In the genomic region with DNA sequence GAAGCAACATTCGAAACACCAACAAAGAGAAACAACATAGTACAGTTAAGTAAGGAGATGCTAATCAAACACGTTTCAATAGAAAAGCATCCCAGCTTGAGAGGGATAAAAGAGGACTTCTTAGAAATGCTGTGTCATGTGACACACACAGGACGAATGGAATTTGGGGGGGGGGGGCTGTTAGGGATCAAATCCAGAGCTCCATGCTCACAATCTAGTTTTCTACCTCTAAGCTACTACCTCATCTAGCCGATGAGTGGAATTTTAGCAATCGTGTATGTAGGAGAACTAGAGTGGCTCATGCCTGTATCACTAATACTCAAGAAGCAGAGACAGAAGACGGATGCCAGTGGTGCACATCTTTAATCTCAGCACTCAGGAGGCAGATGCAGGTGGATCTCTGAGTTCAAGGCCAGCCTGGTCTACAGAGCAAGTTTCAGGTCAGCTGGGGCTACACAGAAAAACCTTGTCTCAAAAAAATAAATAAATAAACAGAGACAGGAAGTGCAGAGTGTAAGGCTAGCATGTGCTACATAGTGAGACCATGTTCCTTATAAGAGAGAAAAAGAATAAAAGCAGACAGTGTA, we compare ENCODE assay signal across 9 mouse cellular contexts. TPM values are rescaled to one million over a fixed set of nuclear protein-coding genes. Genes with fewer than 3 reads are reported as not detected.
A peak's percentile ranks its signal among the peaks of the same experiment; 100 is the strongest.
DNase-seq lines count a peak whose midpoint lies in the region; ATAC-seq and TF ChIP-seq lines count a peak whose summit lies in the region.
"Had no signal": no experiment of that assay in that cellular context is flagged by ENCODE, and none has a peak within 500 bp of the region (broad histone marks: within the 10 kb centered on the region; RNA-seq: fewer than 3 reads in every experiment).

No protein-coding gene starts in this region.

- peak overlapping the region; percentile 82 for H3K4me2 ChIP-seq in lung, embryonic 14.5 days
- H3K4me2 ChIP-seq in limb, embryonic 13.5 days (replicated peaks): peak overlapping the region; percentile 93
- H3K4me2 ChIP-seq in stomach, embryonic 14.5 days (replicated peaks; ENCODE audit: low read depth, low read length): peak overlapping the region; percentile 48

- TF ChIP-seq POLR2A in embryonic fibroblast, embryonic 13.5 days (IDR thresholded peaks at IDR 0.05; ENCODE audit: low read depth, low read length): no peak

- peak overlapping the region; percentile 96; the same call in 1 of the 2 replicates for H3K9ac ChIP-seq in lung, embryonic 14.5 days
- H3K9ac ChIP-seq in limb, embryonic 13.5 days: no peak overlapping the region
- H3K9ac ChIP-seq in stomach, embryonic 14.5 days (replicated peaks; ENCODE audit: low read depth, low read length): no peak overlapping the region

- H3K27ac ChIP-seq in lung, embryonic 14.5 days (ENCODE audit: low read depth): peak overlapping the region; percentile 74; the same call in 1 of the 2 replicates
- H3K27ac ChIP-seq in embryonic fibroblast, embryonic 13.5 days (ENCODE audit: insufficient read depth, low read length): 0 out of 2 replicates have a peak overlapping the region, but pooled peaks have one; percentile 65
- peak overlapping the region; percentile 63; the same call in 1 of the 2 replicates for H3K27ac ChIP-seq in limb, embryonic 13.5 days
- H3K27ac ChIP-seq in stomach, embryonic 14.5 days (ENCODE audit: low read length): peak overlapping the region; percentile 52; the same call in 1 of the 2 replicates

- no peak overlapping the region; the same call in 1 of the 2 replicates for H3K4me3 ChIP-seq in lung, embryonic 14.5 days (ENCODE audit: low read depth, low read length)
- H3K4me3 ChIP-seq in embryonic fibroblast, embryonic 13.5 days (ENCODE audit: insufficient read depth, low read length): no peak overlapping the region
- H3K4me3 ChIP-seq in limb, embryonic 13.5 days: 0 out of 2 replicates have a peak overlapping the region, but pooled peaks have one; percentile 100
- no peak overlapping the region for H3K4me3 ChIP-seq in stomach, embryonic 14.5 days (ENCODE audit: low read depth, low read length)

- no peak for ATAC-seq in lung, embryonic 14.5 days (ENCODE audit: insufficient read depth)
- ATAC-seq in limb, embryonic 13.5 days (ENCODE audit: low FRiP score, low read depth): no peak
- no peak for ATAC-seq in stomach, embryonic 14.5 days (ENCODE audit: insufficient number of reproducible peaks, insufficient read depth, low FRiP score, low read depth)

- no peak for DNase-seq in lung, embryonic 14.5 days
- DNase-seq in lung, postnatal 10 days: no peak
- no peak for DNase-seq in Muller cell, postnatal 12 days (ENCODE audit: inconsistent ontology term)
- no peak for DNase-seq in gastrocnemius, adult 8-10 months (ENCODE audit: low spot score in 2 of 2)
- no peak for DNase-seq in right cerebral cortex, postnatal 36 days (ENCODE audit: low spot score in 2 of 2)
- DNase-seq: thymus, postnatal 36 days had no signal

- no peaks in the 10 kb centered on the region for H3K27me3 ChIP-seq in lung, embryonic 14.5 days (ENCODE audit: insufficient read depth, low read length)
- H3K27me3 ChIP-seq in limb, embryonic 13.5 days: no peaks in the 10 kb centered on the region
- no peaks in the 10 kb centered on the region for H3K27me3 ChIP-seq in stomach, embryonic 14.5 days (ENCODE audit: control insufficient read depth, insufficient read depth, low read length)

- 0 out of 2 replicates have a peak, but pooled peaks cover 6% of the 10 kb centered on the region for H3K36me3 ChIP-seq in lung, embryonic 14.5 days (ENCODE audit: insufficient read depth)
- H3K36me3 ChIP-seq in limb, embryonic 13.5 days: peaks cover 17% of the 10 kb centered on the region
- no peaks in the 10 kb centered on the region; the same call in 1 of the 2 replicates for H3K36me3 ChIP-seq in stomach, embryonic 14.5 days (ENCODE audit: control insufficient read depth, insufficient read depth, low read length)

- 67% methylated on average over 6 of the region's 6 CpGs for WGBS in lung, embryonic 14.5 days
- 73% methylated on average over 6 of the region's 6 CpGs for WGBS in limb, embryonic 13.5 days
- 69% methylated on average over 6 of the region's 6 CpGs for WGBS in stomach, embryonic 14.5 days

- TF ChIP-seq CTCF in lung, embryonic 14.5 days (IDR thresholded peaks at IDR 0.05; ENCODE audit: low read depth): no peak
- TF ChIP-seq CTCF in embryonic fibroblast, embryonic 13.5 days (IDR thresholded peaks at IDR 0.05; ENCODE audit: borderline replicate concordance, insufficient read depth, low read length): no peak

- no peaks in the 10 kb centered on the region; the same call in 1 of the 2 replicates for H3K4me1 ChIP-seq in lung, embryonic 14.5 days (ENCODE audit: insufficient read depth)
- peaks cover 13% of the 10 kb centered on the region for H3K4me1 ChIP-seq in embryonic fibroblast, embryonic 13.5 days (ENCODE audit: control insufficient read depth, insufficient read depth, low read length)
- peaks cover 30% of the 10 kb centered on the region for H3K4me1 ChIP-seq in limb, embryonic 13.5 days
- peaks cover 29% of the 10 kb centered on the region for H3K4me1 ChIP-seq in stomach, embryonic 14.5 days (ENCODE audit: control insufficient read depth, insufficient read depth, low read length)

- no peaks in the 10 kb centered on the region for H3K9me3 ChIP-seq in lung, embryonic 14.5 days (ENCODE audit: low read depth, low read length)
- no peaks in the 10 kb centered on the region for H3K9me3 ChIP-seq in limb, embryonic 13.5 days
- H3K9me3 ChIP-seq in stomach, embryonic 14.5 days (ENCODE audit: control insufficient read depth, low read depth, low read length): no peaks in the 10 kb centered on the region

RNA-seq across cellular contexts. Expression of gene Rnf10, which starts 0.9 kb away (rescaled TPM):
- 92.5 and 97.2 TPM in 2 replicates for polyA plus RNA-seq in lung, embryonic 14.5 days (2014; fragmentation: Nextera tagmentation; extraction: Ambion mirVana)
- polyA plus RNA-seq in embryonic fibroblast, embryonic 13.5 days (2011; ENCODE audit: insufficient read length, low read depth, missing spikeins): 163 and 168 TPM in 2 replicates
- 141 and 144 TPM in 2 replicates for polyA plus RNA-seq in limb, embryonic 13.5 days (2015; fragmentation: Nextera tagmentation; extraction: Ambion mirVana)
- 62.6 and 66.5 TPM in 2 replicates for polyA plus RNA-seq in stomach, embryonic 14.5 days (2014; fragmentation: Nextera tagmentation; extraction: Ambion mirVana)
- 100 to 1,000 TPM; 304 to 367 (median 342) TPM for total RNA-seq in gastrocnemius, adult 8-10 months (2022)

RNA-seq across cellular contexts. Expression of gene Coq5, which starts 5.8 kb away (rescaled TPM):
- 39.2 and 40.7 TPM in 2 replicates for polyA plus RNA-seq in lung, embryonic 14.5 days (2014; fragmentation: Nextera tagmentation; extraction: Ambion mirVana)
- polyA plus RNA-seq in embryonic fibroblast, embryonic 13.5 days (2011; ENCODE audit: insufficient read length, low read depth, missing spikeins): 15.8 and 17.5 TPM in 2 replicates
- 41.8 and 43.6 TPM in 2 replicates for polyA plus RNA-seq in limb, embryonic 13.5 days (2015; fragmentation: Nextera tagmentation; extraction: Ambion mirVana)
- 40.0 and 45.4 TPM in 2 replicates for polyA plus RNA-seq in stomach, embryonic 14.5 days (2014; fragmentation: Nextera tagmentation; extraction: Ambion mirVana)
- 10 to 100 TPM; 73.1 to 89.5 (median 82.1) TPM for total RNA-seq in gastrocnemius, adult 8-10 months (2022)

RNA-seq across cellular contexts. Expression of gene Dynll1, which starts 27.2 kb away (rescaled TPM):
- 1,568 and 1,614 TPM in 2 replicates for polyA plus RNA-seq in lung, embryonic 14.5 days (2014; fragmentation: Nextera tagmentation; extraction: Ambion mirVana)
- 572 and 612 TPM in 2 replicates for polyA plus RNA-seq in embryonic fibroblast, embryonic 13.5 days (2011; ENCODE audit: insufficient read length, low read depth, missing spikeins)
- polyA plus RNA-seq in limb, embryonic 13.5 days (2015; fragmentation: Nextera tagmentation; extraction: Ambion mirVana): 1,815 and 1,838 TPM in 2 replicates
- 1,629 and 1,647 TPM in 2 replicates for polyA plus RNA-seq in stomach, embryonic 14.5 days (2014; fragmentation: Nextera tagmentation; extraction: Ambion mirVana)
- 10 to 100 TPM; 37.7 to 68.0 (median 49.9) TPM for total RNA-seq in gastrocnemius, adult 8-10 months (2022)

RNA-seq across cellular contexts. Expression of gene Pop5, which starts 38.0 kb away (rescaled TPM):
- polyA plus RNA-seq in lung, embryonic 14.5 days (2014; fragmentation: Nextera tagmentation; extraction: Ambion mirVana): 111 TPM in 2 replicates
- polyA plus RNA-seq in embryonic fibroblast, embryonic 13.5 days (2011; ENCODE audit: insufficient read length, low read depth, missing spikeins): 18.6 and 22.8 TPM in 2 replicates
- 83.6 and 93.9 TPM in 2 replicates for polyA plus RNA-seq in limb, embryonic 13.5 days (2015; fragmentation: Nextera tagmentation; extraction: Ambion mirVana)
- 93.1 and 97.7 TPM in 2 replicates for polyA plus RNA-seq in stomach, embryonic 14.5 days (2014; fragmentation: Nextera tagmentation; extraction: Ambion mirVana)
- 10 to 100 TPM; 27.3 to 40.7 (median 38.0) TPM for total RNA-seq in gastrocnemius, adult 8-10 months (2022)

RNA-seq across cellular contexts. Expression of gene Srsf9, which starts 53.3 kb away (rescaled TPM):
- 286 and 291 TPM in 2 replicates for polyA plus RNA-seq in lung, embryonic 14.5 days (2014; fragmentation: Nextera tagmentation; extraction: Ambion mirVana)
- polyA plus RNA-seq in embryonic fibroblast, embryonic 13.5 days (2011; ENCODE audit: insufficient read length, low read depth, missing spikeins): 90.7 and 96.9 TPM in 2 replicates
- 314 and 331 TPM in 2 replicates for polyA plus RNA-seq in limb, embryonic 13.5 days (2015; fragmentation: Nextera tagmentation; extraction: Ambion mirVana)
- 218 and 229 TPM in 2 replicates for polyA plus RNA-seq in stomach, embryonic 14.5 days (2014; fragmentation: Nextera tagmentation; extraction: Ambion mirVana)
- 10 to 100 TPM in 3 of 4 experiments, 1 to 10 TPM in 1; 8.6 to 13.1 (median 11.5) TPM for total RNA-seq in gastrocnemius, adult 8-10 months (2022)
